Mouse (Mus musculus) liver, embryonic 15.5 days (tissue): ENCODE measurements around the gene Mcub. TPM values are rescaled to one million over a fixed set of nuclear protein-coding genes. Genes with fewer than 3 reads are reported as not detected.
A peak's percentile ranks its signal among the peaks of the same experiment; 100 is the strongest.

Experiments
- ATAC-seq: fragments of 200-750 bp; cut with Nextera tagmentation; 2 replicates; pipeline ENCODE4 v1.8.0; 2017; ENCODE audit warnings: moderate number of reproducible peaks, mild to moderate bottlenecking, moderate library complexity; ENCODE audit not compliant: insufficient read depth
- H3K27ac ChIP-seq: fragments of 300-500 bp; sonication (generic); replicated peaks from 2 replicates; pipeline ENCODE4 v1.5.1; 2015; ENCODE audit warnings: mild to moderate bottlenecking, inconsistent platforms
- H3K27me3 ChIP-seq: fragments of 300-500 bp; sonication (generic); 2 replicates; pipeline ENCODE4 v1.6.1; 2015; ENCODE audit warnings: mild to moderate bottlenecking, inconsistent platforms
- H3K36me3 ChIP-seq: fragments of 300-500 bp; sonication (generic); replicated peaks from 2 replicates; pipeline ENCODE4 v1.6.1; 2015; ENCODE audit warnings: moderate library complexity, mild to moderate bottlenecking, inconsistent platforms
- H3K4me1 ChIP-seq: fragments of 300-500 bp; sonication (generic); replicated peaks from 2 replicates; pipeline ENCODE4 v1.6.1; 2015; ENCODE audit warnings: inconsistent platforms
- H3K4me2 ChIP-seq: fragments of 300-500 bp; sonication (generic); 2 replicates; pipeline ENCODE4 v1.6.1; 2015; ENCODE audit warnings: moderate library complexity, mild to moderate bottlenecking, inconsistent platforms
- H3K4me3 ChIP-seq: fragments of 300-500 bp; sonication (generic); replicated peaks from 2 replicates; pipeline ENCODE4 v1.5.1; 2015; ENCODE audit warnings: mild to moderate bottlenecking, inconsistent platforms
- H3K9ac ChIP-seq: fragments of 300-500 bp; sonication (generic); 2 replicates; pipeline ENCODE4 v1.6.1; 2015; ENCODE audit warnings: moderate library complexity, mild to moderate bottlenecking, inconsistent platforms
- H3K9me3 ChIP-seq: fragments of 300-500 bp; sonication (generic); replicated peaks from 2 replicates; pipeline ENCODE4 v1.6.1; 2016; ENCODE audit warnings: inconsistent platforms
- WGBS: fragments of 180-500 bp; shearing (Covaris S2); methylation state at CpG from one replicate; pipeline ENCODE4 v1.1.7; 2015; ENCODE audit warnings: mixed read lengths; ENCODE audit not compliant: insufficient replicate concordance; 5-methylcytosine and 5-hydroxymethylcytosine counted together
- polyA plus RNA-seq: library from polyadenylated mRNA; unstranded; fragments of >200 nt; fragmentation: Nextera tagmentation; extraction: Ambion mirVana; gene quantifications from 2 replicates; pipeline ENCODE4 v1.2.1, GENCODE M21; 2015

Mcub gene
- polyA plus RNA-seq, 1 experiment from 2014 or later, result 16.0 TPM

DNA sequence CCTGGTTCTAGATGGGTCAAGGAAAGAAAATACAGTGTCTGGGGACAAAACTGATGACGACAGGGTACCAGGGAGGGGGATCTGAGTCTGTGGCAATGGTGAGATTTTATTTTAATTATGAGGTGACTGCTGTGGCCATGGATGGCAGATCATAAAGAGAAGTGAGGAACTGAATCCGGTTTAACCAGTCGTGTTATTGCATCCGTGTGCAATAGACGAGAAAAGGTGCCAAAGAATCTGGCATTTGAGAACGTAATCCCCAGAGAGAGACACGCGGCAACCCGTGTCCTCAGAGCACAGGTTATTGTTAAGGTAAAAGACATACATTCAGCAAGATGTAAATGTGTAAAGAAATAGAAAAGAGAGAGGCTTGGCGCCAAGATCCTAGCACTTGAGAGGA is 92.7 kb downstream of the Mcub start:
- H3K9ac ChIP-seq, result no peak overlapping the region
- 85% methylated on average over 10 of the region's 10 CpGs for WGBS

More for the DNA sequence above, 92.7 kb downstream of the Mcub start:
- H3K27me3 ChIP-seq, result no peaks in the 10 kb centered on the region
- no peak overlapping the region for H3K4me3 ChIP-seq
- H3K4me1 ChIP-seq, result peaks cover 47% of the 10 kb centered on the region
- no peak for ATAC-seq
- H3K27ac ChIP-seq, result no peak overlapping the region
- H3K4me2 ChIP-seq, result 0 out of 2 replicates have a peak overlapping the region, but pooled peaks have one; percentile 96
- H3K36me3 ChIP-seq, result no peaks in the 10 kb centered on the region
- H3K9me3 ChIP-seq, result no peaks in the 10 kb centered on the region

Other genes with a start within 250 kb of the Mcub start
- gene Egf, start 214.9 kb downstream of the Mcub start, polyA plus RNA-seq, result 0.33 and 0.47 TPM in 2 replicates
- not detected in 2 replicates for gene Lrit3, start 166.2 kb downstream of the Mcub start, polyA plus RNA-seq
- not detected in 2 replicates for gene Rrh, start 147.6 kb downstream of the Mcub start, polyA plus RNA-seq
- 39.9 and 40.0 TPM in 2 replicates for gene Gar1, start 138.8 kb downstream of the Mcub start, polyA plus RNA-seq
- 219 and 252 TPM in 2 replicates for gene Cfi, start 134.3 kb downstream of the Mcub start, polyA plus RNA-seq
- 71.4 and 77.9 TPM in 2 replicates for gene Pla2g12a, start 91.6 kb downstream of the Mcub start, polyA plus RNA-seq
- 27.3 and 30.6 TPM in 2 replicates for gene Casp6, start 68.8 kb downstream of the Mcub start, polyA plus RNA-seq
- 7.7 and 9.6 TPM in 2 replicates for gene Sec24b, start 91.3 kb upstream of the Mcub start, polyA plus RNA-seq
- 0.79 and 1.1 TPM in 2 replicates for gene Col25a1, start 161.3 kb upstream of the Mcub start, polyA plus RNA-seq